In the genomic region with DNA sequence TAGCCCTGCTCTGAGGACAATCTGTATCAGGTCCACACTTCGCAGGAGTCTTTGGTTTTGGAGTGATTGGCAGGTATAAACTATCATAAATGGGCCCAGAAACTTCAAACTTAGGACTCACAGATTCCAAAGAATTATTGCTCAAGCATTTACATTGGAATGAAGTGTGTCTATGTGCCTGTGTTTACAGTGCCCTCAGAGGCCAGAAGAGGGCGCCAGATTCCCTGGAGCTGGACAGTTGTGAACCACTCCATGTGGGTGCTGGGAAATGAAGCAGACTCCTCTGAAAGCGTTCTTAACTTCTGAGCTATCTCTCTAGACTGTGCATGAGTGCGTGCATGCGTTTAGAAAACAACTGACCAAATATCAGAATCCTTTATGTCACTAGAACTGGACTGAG, we compare ENCODE assay signal across 13 mouse cellular contexts. TPM values are rescaled to one million over a fixed set of nuclear protein-coding genes. Genes with fewer than 3 reads are reported as not detected.
DNase-seq lines count a peak whose midpoint lies in the region; ATAC-seq and TF ChIP-seq lines count a peak whose summit lies in the region.
"Had no signal": no experiment of that assay in that cellular context is flagged by ENCODE, and none has a peak within 500 bp of the region (broad histone marks: within the 10 kb centered on the region; RNA-seq: fewer than 3 reads in every experiment).

No protein-coding gene starts in this region.

- 37% methylated on average over 5 of the region's 5 CpGs for WGBS in kidney, embryonic 15.5 days

- H3K27me3 ChIP-seq in kidney, embryonic 15.5 days = no peaks in the 10 kb centered on the region
- H3K27me3 ChIP-seq in testis, adult 2 months (ENCODE audit: control insufficient read depth, insufficient read depth, low read length) = no peaks in the 10 kb centered on the region
- H3K27me3 ChIP-seq: liver, embryonic 13.5 days; Patski had no signal

- H3K27ac ChIP-seq in kidney, embryonic 15.5 days = no peak overlapping the region
- H3K27ac ChIP-seq in testis, adult 2 months (ENCODE audit: control insufficient read depth, insufficient read depth, low read depth, low read length) = no peak overlapping the region
- H3K27ac ChIP-seq: liver, embryonic 13.5 days had no signal

- no peaks in the 10 kb centered on the region for H3K9me3 ChIP-seq in kidney, embryonic 15.5 days (replicated peaks)

- no peak overlapping the region for H3K9ac ChIP-seq in kidney, embryonic 15.5 days
- H3K9ac ChIP-seq: liver, embryonic 13.5 days had no signal

- ATAC-seq in kidney, embryonic 15.5 days (replicated peaks; ENCODE audit: low FRiP score) = no peak
- ATAC-seq: Patski had no signal

- TF ChIP-seq POLR2A in testis, adult 2 months (IDR thresholded peaks at IDR 0.05; ENCODE audit: control insufficient read depth, low read depth, low read length) = no peak

- peaks cover 16% of the 10 kb centered on the region for H3K4me1 ChIP-seq in kidney, embryonic 15.5 days
- H3K4me1 ChIP-seq in testis, adult 2 months (ENCODE audit: control insufficient read depth, insufficient read depth, low read length) = no peaks in the 10 kb centered on the region; the same call in 1 of the 2 replicates
- H3K4me1 ChIP-seq: liver, embryonic 13.5 days had no signal

- no peak overlapping the region for H3K4me3 ChIP-seq in kidney, embryonic 15.5 days (replicated peaks)
- H3K4me3 ChIP-seq in testis, adult 2 months (ENCODE audit: control insufficient read depth, low read depth, low read length) = no peak overlapping the region
- H3K4me3 ChIP-seq: liver, embryonic 13.5 days had no signal

- no peaks in the 10 kb centered on the region for H3K36me3 ChIP-seq in kidney, embryonic 15.5 days
- no peaks in the 10 kb centered on the region for H3K36me3 ChIP-seq in testis, adult 2 months (ENCODE audit: control insufficient read depth, insufficient read depth, low read length)
- H3K36me3 ChIP-seq: liver, embryonic 13.5 days had no signal

- peak; percentile 20 to 52 for DNase-seq in adrenal gland, adult (ENCODE audit: inconsistent age in 2 of 2, low spot score in 1 of 2)
- DNase-seq in adrenal gland, postnatal 4 days (ENCODE audit: low spot score in 2 of 2) = no peak
- DNase-seq in kidney, postnatal 4 days = peak; percentile 53 to 62
- DNase-seq in testis, postnatal 14 days (ENCODE audit: low spot score) = no peak
- DNase-seq in testis, postnatal 10 days (ENCODE audit: low spot score) = peak; percentile 49
- no peak for DNase-seq in urinary bladder, adult 2 months (ENCODE audit: low spot score)
- DNase-seq: cerebellum, adult 18-20 months; liver, embryonic 13.5 days; spleen, adult 18-20 months had no signal

- TF ChIP-seq CTCF in testis, adult 2 months (IDR thresholded peaks at IDR 0.05; ENCODE audit: control insufficient read depth, insufficient read depth, insufficient replicate concordance, low read depth, low read length) = peak; percentile 61; the same call in 1 of the 2 replicates

- H3K4me2 ChIP-seq in kidney, embryonic 15.5 days = no peak overlapping the region
- H3K4me2 ChIP-seq: liver, embryonic 13.5 days had no signal

RNA-seq across cellular contexts. Expression of gene Piwil1, which starts 20.9 kb away (rescaled TPM):
- not detected for total RNA-seq in adrenal gland, postnatal 4 days (2021)
- polyA plus RNA-seq in kidney, embryonic 15.5 days (2015; fragmentation: Nextera tagmentation; extraction: Ambion mirVana) = not detected in 2 replicates
- polyA plus RNA-seq in testis, adult 2 months (2012; rRNA removed) = 247 and 266 TPM in 2 replicates
- polyA plus RNA-seq in urinary bladder, adult 2 months (2012; rRNA removed) = not detected in 2 replicates
- polyA plus RNA-seq: heart, embryonic 14.5 days; liver, embryonic 13.5 days; Patski had no signal

Comparison
In these comparisons a context has a peak if more than half of its experiments do, and no peak if none do; other contexts are left out.
1. DNase-seq: peak in adrenal gland, adult (2 of 2), kidney, postnatal 4 days (2 of 2) and testis, postnatal 10 days (single experiment); none in adrenal gland, postnatal 4 days (0 of 2), testis, postnatal 14 days (single experiment) and urinary bladder, adult 2 months (single experiment).
2. RNA of gene Piwil1, which starts 20.9 kb away (polyA plus RNA-seq): 247 to 266 TPM in testis, adult 2 months; not detected in kidney, embryonic 15.5 days and not detected in urinary bladder, adult 2 months; every median in the first group is over 100 times any median in the second.